Mouse (Mus musculus): Measurements from ENCODE around the gene Otop2. TPM values are rescaled to one million over a fixed set of nuclear protein-coding genes. Genes with fewer than 3 reads are reported as not detected.

Gene Otop2
- polyA plus RNA-seq, 1 experiment from 2014 or later: 0.31 TPM

DNA sequence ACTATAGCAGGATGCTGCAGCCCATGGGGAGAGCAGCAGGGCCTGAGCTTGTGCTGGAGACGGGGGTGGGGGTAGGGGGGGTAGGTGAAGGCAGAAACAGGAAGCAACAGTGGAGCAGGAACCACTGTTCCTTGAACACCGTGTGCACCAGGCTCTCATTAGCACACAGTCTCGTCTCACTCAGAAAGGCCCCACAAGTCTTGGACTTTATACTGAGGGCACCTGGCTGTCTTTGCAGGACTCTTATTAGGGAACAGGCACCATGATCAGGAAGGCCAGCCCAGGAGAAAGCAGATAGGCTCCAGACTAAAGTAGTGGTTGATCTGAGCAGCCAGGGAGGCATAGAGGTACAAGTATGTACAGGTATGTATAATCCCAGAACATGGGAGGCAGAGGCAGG lies 30.4 kb downstream of the Otop2 start:
- Histone ChIP-seq H3K9ac (no peak overlapping the region), H3K4me1 (peaks cover 10% of the 10 kb centered on the region), H3K4me3 (no peak overlapping the region), H3K27ac (no peak overlapping the region), H3K36me3 (no peaks in the 10 kb centered on the region), H3K27me3 (peaks cover 77% of the 10 kb centered on the region), H3K9me3 (no peaks in the 10 kb centered on the region), H3K4me2 (no peak overlapping the region)
- WGBS: 35% methylated on average over 3 of the region's 3 CpGs
- no peak for ATAC-seq (ENCODE audit: insufficient number of reproducible peaks, low FRiP score, low TSS enrichment, low read depth)

DNA sequence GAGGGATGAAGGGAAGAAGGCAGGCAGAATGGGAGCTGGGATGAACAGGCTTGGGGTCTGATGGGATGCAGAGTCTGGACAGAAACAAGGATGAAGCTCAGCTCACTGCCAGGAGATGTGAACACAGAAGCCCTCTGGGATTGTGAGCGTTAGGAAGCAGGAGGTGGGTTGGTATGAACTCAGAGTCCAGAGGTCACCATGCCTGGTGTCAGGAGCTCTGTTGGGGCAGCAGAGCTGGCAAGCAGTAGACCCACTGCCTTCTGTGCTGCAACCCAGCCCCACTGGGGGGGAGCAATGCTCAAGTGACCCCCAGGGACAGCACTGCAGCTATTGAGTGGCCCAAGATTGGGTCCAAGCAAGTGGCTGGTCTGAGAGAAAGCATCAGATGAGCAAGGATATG lies 30.9 kb downstream of the Otop2 start:
- H3K27me3 ChIP-seq: peaks cover 72% of the 10 kb centered on the region
- H3K27ac ChIP-seq: no peak overlapping the region
- H3K36me3 ChIP-seq: no peaks in the 10 kb centered on the region
- no peak for ATAC-seq (ENCODE audit: insufficient number of reproducible peaks, low FRiP score, low TSS enrichment, low read depth)
- no peak overlapping the region for H3K9ac ChIP-seq
- H3K9me3 ChIP-seq: no peaks in the 10 kb centered on the region
- H3K4me1 ChIP-seq: peaks cover 10% of the 10 kb centered on the region
- H3K4me3 ChIP-seq: no peak overlapping the region
- no peak overlapping the region for H3K4me2 ChIP-seq
- WGBS: 63% methylated on average over 1 of the region's 1 CpGs

DNA sequence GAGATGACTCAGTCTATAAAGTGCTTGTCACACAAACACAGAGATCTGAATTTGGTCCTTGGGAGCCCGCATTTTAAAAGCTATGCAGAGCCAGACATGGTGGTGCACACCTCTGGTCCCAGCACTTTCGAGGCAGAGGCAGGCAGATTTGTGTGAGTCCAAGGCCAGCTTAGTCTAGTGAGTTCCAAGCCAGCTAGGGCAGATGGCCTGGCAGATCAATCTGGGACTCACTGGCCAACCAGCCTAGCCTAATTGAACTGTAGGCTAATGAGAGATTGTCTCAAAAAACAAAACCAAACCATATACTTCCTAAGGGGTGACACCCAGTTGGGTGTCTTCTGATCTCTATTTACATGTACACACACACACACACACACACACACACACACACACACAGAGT lies 34.3 kb downstream of the Otop2 start:
- no peak for ATAC-seq (ENCODE audit: insufficient number of reproducible peaks, low FRiP score, low TSS enrichment, low read depth)
- 70% methylated on average over 2 of the region's 2 CpGs for WGBS
- H3K9ac ChIP-seq: no peak overlapping the region
- no peaks in the 10 kb centered on the region for H3K9me3 ChIP-seq
- no peak overlapping the region for H3K4me3 ChIP-seq
- H3K36me3 ChIP-seq: no peaks in the 10 kb centered on the region
- H3K4me1 ChIP-seq: peaks cover 14% of the 10 kb centered on the region
- no peak overlapping the region for H3K27ac ChIP-seq
- no peak overlapping the region for H3K4me2 ChIP-seq
- H3K27me3 ChIP-seq: peaks cover 55% of the 10 kb centered on the region

DNA sequence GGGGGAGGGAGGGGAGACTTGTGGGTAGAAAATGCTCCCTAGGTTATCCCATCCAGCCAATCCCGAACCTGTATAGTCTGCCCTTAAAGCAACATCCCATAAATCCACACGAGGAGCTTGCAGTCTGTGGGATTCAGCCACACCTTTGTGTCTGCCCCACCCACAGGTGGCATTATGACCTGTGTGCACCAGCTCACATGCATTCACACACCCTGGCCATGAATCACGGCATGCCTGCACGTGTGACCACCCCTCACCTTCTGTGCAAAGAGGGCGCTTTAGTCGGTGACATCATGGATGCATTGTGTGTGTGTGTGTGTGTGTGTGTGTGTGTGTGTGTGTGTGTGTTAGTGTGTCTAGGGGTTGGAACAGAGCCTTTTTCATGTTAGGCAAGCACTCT lies 34.9 kb downstream of the Otop2 start:
- peaks cover 53% of the 10 kb centered on the region for H3K27me3 ChIP-seq
- 67% methylated on average over 6 of the region's 6 CpGs for WGBS
- no peak overlapping the region for H3K4me3 ChIP-seq
- no peaks in the 10 kb centered on the region for H3K36me3 ChIP-seq
- no peak overlapping the region for H3K27ac ChIP-seq
- H3K4me1 ChIP-seq: peaks cover 20% of the 10 kb centered on the region
- H3K9ac ChIP-seq: no peak overlapping the region
- no peak overlapping the region for H3K4me2 ChIP-seq
- no peak for ATAC-seq (ENCODE audit: insufficient number of reproducible peaks, low FRiP score, low TSS enrichment, low read depth)
- no peaks in the 10 kb centered on the region for H3K9me3 ChIP-seq

DNA sequence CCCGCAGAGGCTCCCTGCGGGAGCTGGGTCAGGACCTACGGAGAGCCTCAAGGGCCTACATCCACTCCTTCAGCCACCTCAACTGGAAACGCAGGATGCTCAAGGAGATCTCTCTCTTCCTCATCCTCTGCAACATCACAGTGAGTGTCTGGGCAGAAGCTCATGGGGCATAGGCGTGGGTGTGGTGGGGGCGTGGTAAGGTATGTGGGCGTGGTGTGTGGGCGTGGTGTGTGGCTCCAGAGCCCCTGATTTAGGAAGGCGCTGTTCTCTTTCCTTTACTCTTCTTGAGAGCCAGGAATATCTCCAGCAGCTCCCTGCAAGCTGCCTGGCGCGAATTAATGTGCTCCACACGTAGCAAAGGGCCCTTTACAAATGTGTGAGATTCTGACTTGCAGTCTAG lies 38.0 kb downstream of the Otop2 start:
- Histone ChIP-seq H3K9me3 (no peaks in the 10 kb centered on the region), H3K4me2 (no peak overlapping the region), H3K4me1 (peaks cover 31% of the 10 kb centered on the region), H3K4me3 (no peak overlapping the region), H3K9ac (no peak overlapping the region), H3K36me3 (no peaks in the 10 kb centered on the region), H3K27me3 (peaks cover 42% of the 10 kb centered on the region), H3K27ac (no peak overlapping the region)
- ATAC-seq (ENCODE audit: insufficient number of reproducible peaks, low FRiP score, low TSS enrichment, low read depth): no peak
- 11% methylated on average over 12 of the region's 12 CpGs for WGBS

DNA sequence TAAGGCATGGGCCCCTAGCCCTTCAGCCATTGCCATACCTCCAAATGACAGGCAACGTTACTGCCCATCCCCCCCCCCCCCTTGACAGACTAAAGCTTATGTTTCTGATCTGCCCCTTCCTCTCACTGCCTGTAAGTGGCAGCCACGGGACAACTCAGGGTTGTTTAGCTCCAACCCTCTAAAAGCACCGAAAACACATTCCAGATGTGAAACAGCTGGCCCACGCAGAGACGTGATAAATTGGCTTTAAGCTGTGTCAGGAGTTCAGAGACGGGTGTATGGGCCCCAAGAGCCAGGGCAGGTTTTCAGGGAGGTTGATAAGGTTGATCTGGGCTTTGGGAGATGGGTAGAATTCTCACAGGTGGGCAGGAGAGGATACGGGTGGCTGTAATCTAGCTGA lies 38.6 kb downstream of the Otop2 start:
- no peak overlapping the region for H3K4me3 ChIP-seq

DNA sequence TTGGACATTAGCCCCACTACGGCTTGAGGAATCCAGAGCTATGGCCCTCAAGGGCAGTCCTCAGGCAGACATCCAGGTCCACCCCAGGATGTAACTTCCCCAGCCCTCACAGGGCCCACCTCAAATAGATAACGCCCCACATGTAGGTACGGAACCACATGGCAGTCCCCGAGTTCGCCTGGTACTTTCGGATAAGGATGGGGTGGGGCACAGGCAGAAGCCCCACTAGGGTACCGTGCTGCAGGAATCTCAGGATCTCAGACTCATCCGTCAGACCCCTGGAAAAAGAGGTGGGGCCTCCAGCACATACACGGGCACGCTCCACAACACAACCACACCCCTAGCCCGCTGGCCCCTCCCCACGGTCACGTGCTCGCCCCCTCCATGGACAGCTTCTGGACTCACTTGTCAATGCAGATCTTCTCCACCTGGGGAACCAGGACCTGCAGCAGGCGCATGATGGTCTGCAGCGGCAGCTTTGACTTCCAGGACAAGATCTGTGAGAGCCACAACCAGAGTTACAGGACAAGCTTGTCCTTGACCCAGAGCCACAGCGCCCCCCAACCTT lies 41.8 kb downstream of the Otop2 start:
- no peak for ATAC-seq (ENCODE audit: insufficient number of reproducible peaks, low FRiP score, low TSS enrichment, low read depth)
- Histone ChIP-seq H3K27ac (no peak overlapping the region), H3K4me3 (no peak overlapping the region), H3K4me2 (no peak overlapping the region), H3K4me1 (peaks cover 31% of the 10 kb centered on the region), H3K27me3 (peaks cover 32% of the 10 kb centered on the region), H3K9ac (no peak overlapping the region), H3K36me3 (no peaks in the 10 kb centered on the region), H3K9me3 (no peaks in the 10 kb centered on the region)
- WGBS: 43% methylated on average over 17 of the region's 17 CpGs

More for the DNA sequence above, 38.6 kb downstream of the Otop2 start:
- Histone ChIP-seq H3K9ac (no peak overlapping the region), H3K27me3 (peaks cover 38% of the 10 kb centered on the region), H3K27ac (no peak overlapping the region), H3K4me1 (peaks cover 31% of the 10 kb centered on the region), H3K36me3 (no peaks in the 10 kb centered on the region), H3K4me2 (no peak overlapping the region), H3K9me3 (no peaks in the 10 kb centered on the region)
- no peak for ATAC-seq (ENCODE audit: insufficient number of reproducible peaks, low FRiP score, low TSS enrichment, low read depth)
- 4% methylated on average over 7 of the region's 7 CpGs for WGBS

DNA sequence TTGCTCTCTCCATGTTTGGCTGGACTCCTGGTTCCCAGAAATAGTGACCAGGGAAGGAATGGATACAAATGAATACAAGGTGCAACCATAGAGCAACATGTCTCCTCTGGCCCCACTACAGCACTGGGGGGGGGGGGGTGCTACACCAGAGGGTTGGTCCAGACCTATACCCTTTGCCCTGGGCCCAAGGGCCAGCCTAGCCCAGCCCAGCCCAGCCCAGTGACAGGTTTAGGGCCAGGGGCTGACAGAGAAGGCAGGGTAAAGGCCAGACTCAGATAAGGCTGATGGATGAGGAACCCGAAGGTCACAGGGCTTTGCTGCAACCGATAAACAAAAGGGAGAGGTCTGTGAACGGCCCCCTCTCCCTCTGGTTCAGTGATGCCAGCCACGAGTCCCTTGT lies 43.0 kb downstream of the Otop2 start:
- Histone ChIP-seq H3K27me3 (peaks cover 24% of the 10 kb centered on the region), H3K9me3 (no peaks in the 10 kb centered on the region), H3K4me2 (no peak overlapping the region), H3K4me3 (no peak overlapping the region), H3K9ac (no peak overlapping the region), H3K27ac (no peak overlapping the region), H3K36me3 (no peaks in the 10 kb centered on the region), H3K4me1 (peaks cover 30% of the 10 kb centered on the region)
- no peak for ATAC-seq (ENCODE audit: insufficient number of reproducible peaks, low FRiP score, low TSS enrichment, low read depth)
- 45% methylated on average over 4 of the region's 4 CpGs for WGBS

DNA sequence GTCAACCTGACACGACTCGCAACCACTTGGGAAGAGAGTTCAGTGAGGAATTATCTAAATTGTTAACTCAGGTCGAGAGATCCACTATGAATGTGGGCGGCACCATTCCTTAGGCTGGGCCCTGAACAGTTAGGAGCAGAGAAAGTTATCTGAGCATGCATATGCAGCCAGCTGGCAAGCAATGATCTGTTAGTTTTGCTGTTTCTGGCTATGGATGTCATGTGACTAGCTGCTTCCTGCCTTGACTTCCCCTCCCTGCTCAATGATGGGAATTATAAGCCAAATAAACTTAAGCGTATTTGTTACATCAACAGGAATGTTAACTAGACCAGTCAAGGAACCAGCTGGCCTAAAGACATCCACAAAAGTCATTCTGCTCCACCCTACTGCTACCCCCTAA lies 46.4 kb downstream of the Otop2 start:
- Histone ChIP-seq H3K4me3 (no peak overlapping the region), H3K27me3 (peaks cover 36% of the 10 kb centered on the region), H3K27ac (no peak overlapping the region), H3K9me3 (no peaks in the 10 kb centered on the region), H3K4me2 (no peak overlapping the region), H3K4me1 (peaks cover 6% of the 10 kb centered on the region; the same call in 1 of the 2 replicates), H3K36me3 (no peaks in the 10 kb centered on the region), H3K9ac (no peak overlapping the region)
- WGBS: 86% methylated on average over 5 of the region's 5 CpGs
- ATAC-seq (ENCODE audit: insufficient number of reproducible peaks, low FRiP score, low TSS enrichment, low read depth): no peak

DNA sequence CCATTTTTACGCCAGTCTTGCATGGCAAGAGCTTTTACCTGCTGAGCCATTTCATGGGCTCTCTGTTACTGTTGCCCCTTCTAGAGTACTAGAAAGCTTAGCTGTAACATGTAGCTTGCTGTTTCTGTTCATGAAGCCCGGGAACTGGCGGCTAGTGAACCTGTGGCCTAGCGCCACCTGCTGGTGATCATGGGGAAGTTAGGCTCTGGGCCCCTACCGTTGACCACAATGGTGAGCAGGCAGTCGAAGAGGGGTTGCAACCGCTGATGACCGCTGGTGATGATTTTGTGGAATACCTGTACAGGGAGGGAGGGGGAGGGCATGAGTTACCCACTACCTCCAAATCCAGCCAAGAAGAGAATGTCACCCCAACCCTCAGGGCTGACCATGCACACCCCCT lies 47.2 kb downstream of the Otop2 start:
- no peaks in the 10 kb centered on the region for H3K36me3 ChIP-seq
- H3K4me3 ChIP-seq: no peak overlapping the region
- H3K9ac ChIP-seq: no peak overlapping the region
- no peak for ATAC-seq (ENCODE audit: insufficient number of reproducible peaks, low FRiP score, low TSS enrichment, low read depth)
- no peak overlapping the region for H3K27ac ChIP-seq
- no peaks in the 10 kb centered on the region for H3K9me3 ChIP-seq
- H3K4me2 ChIP-seq: no peak overlapping the region
- peaks cover 33% of the 10 kb centered on the region for H3K27me3 ChIP-seq
- 9% methylated on average over 8 of the region's 8 CpGs for WGBS
- H3K4me1 ChIP-seq: peaks cover 8% of the 10 kb centered on the region

DNA sequence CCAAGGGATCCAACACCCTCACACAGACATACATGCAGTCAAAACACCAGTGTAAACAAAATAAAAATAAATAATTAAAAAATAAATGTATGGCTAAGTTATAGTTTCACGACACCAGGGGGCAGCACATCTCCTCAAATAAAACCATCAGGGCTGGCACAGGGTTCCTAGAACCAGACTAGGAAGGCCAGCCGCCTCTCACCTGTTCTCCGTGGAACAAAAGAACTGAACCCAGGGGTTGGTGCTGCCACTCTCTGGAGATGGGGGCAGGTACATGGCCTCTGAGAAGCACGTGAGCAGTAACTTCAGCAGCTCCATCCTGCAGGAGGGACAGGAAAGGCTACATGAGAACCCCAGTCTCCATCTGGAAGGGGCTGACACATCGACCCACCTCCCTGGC lies 51.5 kb downstream of the Otop2 start:
- Histone ChIP-seq H3K4me1 (peaks cover 11% of the 10 kb centered on the region), H3K4me3 (no peak overlapping the region), H3K27me3 (peaks cover 30% of the 10 kb centered on the region), H3K9ac (no peak overlapping the region), H3K4me2 (no peak overlapping the region), H3K9me3 (no peaks in the 10 kb centered on the region), H3K36me3 (no peaks in the 10 kb centered on the region), H3K27ac (no peak overlapping the region)
- WGBS: 15% methylated on average over 5 of the region's 5 CpGs
- ATAC-seq (ENCODE audit: insufficient number of reproducible peaks, low FRiP score, low TSS enrichment, low read depth): no peak

DNA sequence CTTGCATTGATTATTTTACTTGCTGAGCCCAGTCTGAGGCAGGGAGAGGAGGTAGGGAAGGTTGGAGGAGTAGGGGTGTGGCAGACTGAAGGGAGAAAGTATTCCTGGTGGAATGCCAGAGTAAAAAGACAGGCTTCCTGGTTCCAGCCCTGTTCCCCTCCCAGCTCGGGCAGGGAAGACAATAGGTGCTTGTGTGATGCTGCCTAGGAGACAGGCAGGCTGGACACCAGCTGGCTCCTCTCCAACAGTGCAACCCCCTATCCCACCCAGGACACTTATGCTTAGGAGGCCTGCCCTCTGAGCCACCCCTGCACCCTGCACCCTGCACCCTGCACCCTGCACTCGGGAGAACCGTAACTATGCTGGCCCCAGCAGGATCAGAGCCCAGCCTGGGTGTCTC lies 52.3 kb downstream of the Otop2 start:
- peaks cover 11% of the 10 kb centered on the region for H3K4me1 ChIP-seq
- H3K9me3 ChIP-seq: no peaks in the 10 kb centered on the region
- H3K4me2 ChIP-seq: no peak overlapping the region
- H3K9ac ChIP-seq: no peak overlapping the region
- peaks cover 34% of the 10 kb centered on the region for H3K27me3 ChIP-seq
- 45% methylated on average over 3 of the region's 3 CpGs for WGBS
- H3K36me3 ChIP-seq: no peaks in the 10 kb centered on the region
- H3K4me3 ChIP-seq: no peak overlapping the region
- no peak for ATAC-seq (ENCODE audit: insufficient number of reproducible peaks, low FRiP score, low TSS enrichment, low read depth)
- H3K27ac ChIP-seq: no peak overlapping the region

DNA sequence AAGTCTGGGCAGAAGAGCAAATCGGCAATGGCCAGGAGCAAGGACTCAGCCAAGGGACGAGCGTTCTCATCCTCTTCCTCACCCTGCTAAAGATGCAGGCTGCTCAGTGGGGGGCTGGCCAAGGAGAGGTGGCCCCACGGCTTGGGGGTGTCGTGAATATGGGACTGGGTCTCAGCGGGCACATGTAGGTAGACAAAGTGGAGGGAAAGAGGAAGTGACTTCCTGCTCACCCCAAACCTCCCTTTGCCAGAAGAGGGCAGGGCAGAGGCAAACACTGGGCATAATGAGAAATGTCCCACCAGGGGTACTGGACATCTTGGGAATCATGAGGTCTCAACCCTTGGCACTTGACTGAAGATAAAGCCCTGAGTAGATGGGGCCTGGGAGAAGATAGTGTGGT lies 52.8 kb downstream of the Otop2 start:
- WGBS: 74% methylated on average over 6 of the region's 6 CpGs
- H3K4me3 ChIP-seq: no peak overlapping the region
- no peaks in the 10 kb centered on the region for H3K9me3 ChIP-seq
- H3K4me2 ChIP-seq: no peak overlapping the region
- no peak overlapping the region for H3K27ac ChIP-seq
- H3K9ac ChIP-seq: no peak overlapping the region
- ATAC-seq (ENCODE audit: insufficient number of reproducible peaks, low FRiP score, low TSS enrichment, low read depth): no peak
- no peaks in the 10 kb centered on the region for H3K36me3 ChIP-seq
- H3K27me3 ChIP-seq: peaks cover 37% of the 10 kb centered on the region
- H3K4me1 ChIP-seq: peaks cover 11% of the 10 kb centered on the region
